Mouse (Mus musculus) lung, embryonic 15.5 days (tissue): ENCODE measurements around the gene Pkib. TPM values are rescaled to one million over a fixed set of nuclear protein-coding genes. Genes with fewer than 3 reads are reported as not detected.

Experiments
- ATAC-seq: fragments of 200-750 bp; cut with Nextera tagmentation; 2 replicates; pipeline ENCODE4 v1.8.0; 2017; ENCODE audit warnings: moderate number of reproducible peaks, borderline replicate concordance; ENCODE audit not compliant: low FRiP score, low TSS enrichment; ENCODE audit errors: extremely low read depth
- H3K27ac ChIP-seq: fragments of 300-500 bp; sonication (generic); 2 replicates; pipeline ENCODE4 v1.5.1; 2015; ENCODE audit warnings: moderate library complexity, mild to moderate bottlenecking, inconsistent platforms
- H3K27me3 ChIP-seq: fragments of 300-500 bp; sonication (generic); 2 replicates; pipeline ENCODE4 v1.6.1; 2015; ENCODE audit warnings: inconsistent platforms
- H3K36me3 ChIP-seq: fragments of 300-500 bp; sonication (generic); 2 replicates; pipeline ENCODE4 v1.6.1; 2015; ENCODE audit warnings: inconsistent platforms
- H3K4me1 ChIP-seq: fragments of 300-500 bp; sonication (generic); 2 replicates; pipeline ENCODE4 v1.6.1; 2015; ENCODE audit warnings: inconsistent platforms
- H3K4me2 ChIP-seq: fragments of 300-500 bp; sonication (generic); 2 replicates; pipeline ENCODE4 v1.6.1; 2015; ENCODE audit warnings: inconsistent platforms, mild to moderate bottlenecking, moderate library complexity
- H3K4me3 ChIP-seq: fragments of 300-500 bp; sonication (generic); 2 replicates; pipeline ENCODE4 v1.5.1; 2015; ENCODE audit warnings: mild to moderate bottlenecking, inconsistent platforms
- H3K9ac ChIP-seq: fragments of 300-500 bp; sonication (generic); 2 replicates; pipeline ENCODE4 v1.6.1; 2015; ENCODE audit warnings: inconsistent platforms
- H3K9me3 ChIP-seq: fragments of 300-500 bp; sonication (generic); 2 replicates; pipeline ENCODE4 v1.6.1; 2016; ENCODE audit warnings: inconsistent platforms
- WGBS: fragments of 180-500 bp; shearing (Covaris S2); methylation state at CpG from one replicate; pipeline ENCODE4 v1.1.7; 2015; 5-methylcytosine and 5-hydroxymethylcytosine counted together
- polyA plus RNA-seq: library from polyadenylated mRNA; unstranded; fragments of >200 nt; fragmentation: Nextera tagmentation; extraction: Ambion mirVana; gene quantifications from 2 replicates; pipeline ENCODE4 v1.2.1, GENCODE M21; 2015

Gene Pkib
- polyA plus RNA-seq, 1 experiment from 2014 or later: 2.0 TPM

DNA sequence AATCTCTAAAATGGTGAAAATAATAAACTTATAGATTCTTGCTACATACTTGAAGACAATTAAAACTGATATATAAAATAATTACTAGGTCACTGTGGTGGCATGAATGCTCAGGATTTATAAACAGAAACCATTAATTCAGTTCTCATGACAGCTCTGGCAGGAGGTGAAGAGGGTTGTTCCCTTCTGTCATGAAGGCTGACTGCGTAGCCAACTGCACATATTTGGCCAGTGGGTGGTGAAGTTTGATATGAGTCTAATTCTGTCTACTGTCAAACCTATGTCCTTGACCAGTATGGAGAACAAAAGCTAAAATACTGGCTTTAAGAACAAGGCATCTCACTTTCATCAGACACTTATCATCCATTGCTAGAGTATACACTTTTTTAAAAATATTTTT, 21.5 kb downstream of the Pkib start:
- no peak for ATAC-seq
- WGBS: 82% methylated on average over 1 of the region's 1 CpGs
- H3K4me2 ChIP-seq: no peak overlapping the region

DNA sequence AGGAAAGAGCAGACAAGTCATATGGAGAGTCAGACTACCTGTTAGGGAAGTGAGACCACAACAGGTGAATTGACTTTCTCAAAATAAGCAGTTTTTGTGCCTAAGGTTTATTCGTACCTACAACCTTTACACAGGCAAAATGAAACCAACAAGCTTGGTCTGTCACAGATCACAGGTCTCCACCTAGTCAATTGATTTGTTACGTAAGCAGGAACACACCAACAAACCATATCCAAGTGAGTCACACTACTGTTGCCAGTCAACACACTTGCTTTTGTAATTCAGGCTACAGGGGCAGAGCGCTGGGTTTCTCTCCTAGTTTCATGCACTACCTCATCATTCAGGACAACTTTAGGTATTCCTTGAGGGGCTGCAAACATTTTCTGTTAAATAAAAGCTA, 28.7 kb downstream of the Pkib start:
- H3K27me3 ChIP-seq: no peaks in the 10 kb centered on the region
- no peak overlapping the region for H3K9ac ChIP-seq
- no peak overlapping the region for H3K27ac ChIP-seq
- H3K4me1 ChIP-seq: no peaks in the 10 kb centered on the region
- no peak for ATAC-seq
- no peak overlapping the region for H3K4me2 ChIP-seq
- no peaks in the 10 kb centered on the region for H3K36me3 ChIP-seq
- H3K9me3 ChIP-seq: no peaks in the 10 kb centered on the region
- WGBS: 80% methylated on average over 3 of the region's 3 CpGs
- H3K4me3 ChIP-seq: no peak overlapping the region

More for the DNA sequence above, 21.5 kb downstream of the Pkib start:
- H3K36me3 ChIP-seq: no peaks in the 10 kb centered on the region
- H3K9ac ChIP-seq: no peak overlapping the region
- H3K27me3 ChIP-seq: no peaks in the 10 kb centered on the region
- H3K9me3 ChIP-seq: no peaks in the 10 kb centered on the region
- no peak overlapping the region for H3K27ac ChIP-seq
- no peaks in the 10 kb centered on the region for H3K4me1 ChIP-seq
- H3K4me3 ChIP-seq: no peak overlapping the region

DNA sequence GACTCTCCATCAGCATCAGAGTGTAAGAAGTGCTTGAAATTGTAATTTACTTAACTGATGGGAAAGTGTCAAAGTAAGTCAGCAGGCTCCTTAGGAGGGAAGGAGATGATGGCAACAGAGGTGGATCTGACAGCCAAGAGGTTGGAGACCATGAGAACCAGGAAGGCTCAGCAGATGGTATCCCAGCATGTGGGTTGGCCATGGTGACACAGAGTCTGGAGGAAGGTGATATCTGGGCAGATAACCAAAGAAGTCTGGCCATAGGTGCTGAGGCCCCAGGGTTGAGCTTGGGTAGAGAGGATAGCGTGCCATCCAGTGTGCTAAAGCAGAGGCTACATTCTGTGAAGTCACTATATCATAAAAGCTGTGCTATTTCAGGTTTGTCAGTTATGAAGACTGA, 32.0 kb downstream of the Pkib start:
- Histone ChIP-seq H3K9ac (no peak overlapping the region), H3K9me3 (no peaks in the 10 kb centered on the region), H3K36me3 (no peaks in the 10 kb centered on the region), H3K27me3 (no peaks in the 10 kb centered on the region), H3K4me2 (no peak overlapping the region), H3K27ac (no peak overlapping the region), H3K4me3 (no peak overlapping the region), H3K4me1 (no peaks in the 10 kb centered on the region)
- WGBS: 83% methylated on average over 1 of the region's 1 CpGs
- ATAC-seq: no peak

DNA sequence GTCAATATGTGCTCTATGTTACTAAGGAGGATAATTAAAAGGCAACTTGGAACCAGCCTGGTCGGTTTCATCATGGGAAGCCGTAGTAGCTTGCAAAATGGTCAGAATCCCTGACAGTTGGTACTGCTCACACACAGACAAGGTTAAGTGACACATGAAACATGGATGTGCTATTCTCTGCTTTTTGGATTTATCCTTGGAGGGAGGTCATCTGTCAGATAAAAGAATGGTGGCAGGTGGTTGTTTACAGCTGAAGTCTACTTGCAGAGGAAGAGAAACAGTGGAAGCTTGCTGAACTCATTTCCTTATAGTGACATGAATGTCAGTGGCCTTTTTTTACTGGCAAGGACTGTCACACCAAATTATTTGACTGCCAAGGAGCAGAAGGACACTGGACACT, 32.5 kb downstream of the Pkib start:
- no peak overlapping the region for H3K4me2 ChIP-seq
- H3K9me3 ChIP-seq: no peaks in the 10 kb centered on the region
- H3K4me1 ChIP-seq: no peaks in the 10 kb centered on the region
- no peaks in the 10 kb centered on the region for H3K27me3 ChIP-seq
- no peaks in the 10 kb centered on the region for H3K36me3 ChIP-seq
- no peak overlapping the region for H3K9ac ChIP-seq
- H3K4me3 ChIP-seq: no peak overlapping the region
- ATAC-seq: no peak
- H3K27ac ChIP-seq: no peak overlapping the region
- WGBS: 83% methylated on average over 2 of the region's 2 CpGs

DNA sequence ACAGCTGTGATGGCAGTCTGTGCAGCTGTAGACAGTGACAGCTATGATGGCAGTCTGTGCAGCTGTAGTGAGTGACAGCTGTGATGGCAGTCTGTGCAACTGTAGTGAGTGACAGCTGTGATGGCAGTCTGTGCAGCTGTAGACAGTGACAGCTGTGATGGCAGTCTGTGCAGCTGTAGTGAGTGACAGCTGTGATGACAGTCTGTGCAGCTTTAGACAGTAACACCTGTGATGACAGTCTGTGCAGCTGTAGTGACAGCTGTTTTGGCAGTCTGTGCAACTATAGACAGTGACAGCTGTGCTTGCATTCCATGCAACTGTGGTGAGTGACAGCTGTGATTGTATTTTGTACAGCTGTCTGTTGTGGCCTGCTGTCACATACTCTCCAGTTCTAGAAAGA, 44.0 kb downstream of the Pkib start:
- no peak overlapping the region for H3K9ac ChIP-seq
- H3K27ac ChIP-seq: no peak overlapping the region
- H3K9me3 ChIP-seq: no peaks in the 10 kb centered on the region
- no peaks in the 10 kb centered on the region for H3K4me1 ChIP-seq
- H3K27me3 ChIP-seq: no peaks in the 10 kb centered on the region
- H3K4me2 ChIP-seq: no peak overlapping the region
- no peak overlapping the region for H3K4me3 ChIP-seq
- no peaks in the 10 kb centered on the region for H3K36me3 ChIP-seq
- ATAC-seq: no peak

DNA sequence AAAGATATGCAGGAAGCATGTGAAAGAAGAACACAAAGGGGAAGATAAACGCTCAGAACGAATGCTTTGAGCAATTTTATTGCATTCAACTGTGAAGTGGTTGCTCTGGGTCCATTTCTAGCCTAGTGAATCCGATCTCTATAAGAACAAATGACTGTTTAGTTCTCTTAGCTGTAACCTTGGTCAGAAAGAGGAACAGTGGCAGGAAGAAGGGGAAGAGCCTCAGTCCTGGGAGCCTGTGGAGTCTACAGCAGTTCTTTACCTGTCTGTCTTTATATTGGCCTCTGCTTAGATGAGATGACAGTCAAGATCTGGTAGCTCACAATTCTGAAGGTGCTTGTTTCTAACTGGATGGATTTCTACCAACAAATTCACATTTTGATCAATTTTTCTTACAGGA, 56.2 kb downstream of the Pkib start:
- no peak for ATAC-seq
- H3K4me2 ChIP-seq: no peak overlapping the region
- 77% methylated on average over 3 of the region's 3 CpGs for WGBS

DNA sequence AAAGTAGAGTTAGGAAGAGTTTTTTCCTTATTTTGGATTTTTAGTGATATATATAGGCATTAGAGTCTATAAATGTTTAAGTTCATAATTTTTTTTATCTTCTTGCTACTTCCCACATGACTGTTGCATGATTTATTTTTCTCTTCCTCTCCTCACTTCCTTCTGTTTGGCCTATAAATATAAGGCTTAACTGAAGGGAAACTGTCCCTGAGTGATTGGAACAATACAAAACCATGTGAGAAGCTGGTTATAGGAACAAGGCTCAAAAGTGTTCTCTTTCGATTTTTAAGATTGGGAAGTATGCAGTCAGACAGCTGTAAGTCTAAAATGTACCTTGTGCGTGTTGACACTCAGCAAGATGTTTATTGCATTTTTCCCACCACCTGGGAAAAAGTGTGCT, 58.4 kb downstream of the Pkib start:
- 56% methylated on average over 2 of the region's 2 CpGs for WGBS
- ATAC-seq: no peak

More for the DNA sequence above, 56.2 kb downstream of the Pkib start:
- Histone ChIP-seq H3K4me3 (no peak overlapping the region), H3K36me3 (no peaks in the 10 kb centered on the region), H3K9ac (no peak overlapping the region), H3K4me1 (no peaks in the 10 kb centered on the region), H3K9me3 (no peaks in the 10 kb centered on the region), H3K27ac (no peak overlapping the region), H3K27me3 (no peaks in the 10 kb centered on the region)

DNA sequence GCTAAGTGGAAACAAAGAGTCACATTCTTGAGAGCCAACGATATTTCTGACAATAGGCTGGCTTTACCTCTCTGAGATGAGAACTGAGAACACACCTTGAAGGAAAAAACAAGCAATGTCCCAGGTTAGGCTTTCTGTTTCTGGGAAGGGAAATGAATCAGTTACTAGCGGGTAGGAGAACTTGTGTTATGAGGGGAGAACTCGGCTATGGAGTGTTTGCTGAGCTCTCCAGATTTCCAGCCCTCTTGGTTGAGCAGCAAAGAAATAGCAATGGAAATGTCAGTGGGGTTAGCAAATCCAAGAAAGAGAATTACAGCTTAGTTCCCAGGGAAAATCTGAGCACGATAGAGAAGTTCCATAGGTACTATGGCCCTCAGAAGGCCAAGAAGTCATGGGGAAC, 70.5 kb downstream of the Pkib start:
- Histone ChIP-seq H3K27ac (no peak overlapping the region), H3K4me2 (no peak overlapping the region), H3K27me3 (no peaks in the 10 kb centered on the region), H3K4me1 (no peaks in the 10 kb centered on the region), H3K4me3 (no peak overlapping the region), H3K9ac (no peak overlapping the region), H3K36me3 (no peaks in the 10 kb centered on the region), H3K9me3 (no peaks in the 10 kb centered on the region)
- ATAC-seq: no peak
- WGBS: 55% methylated on average over 4 of the region's 4 CpGs

More for the DNA sequence above, 58.4 kb downstream of the Pkib start:
- Histone ChIP-seq H3K4me3 (no peak overlapping the region), H3K27ac (no peak overlapping the region), H3K27me3 (no peaks in the 10 kb centered on the region), H3K9me3 (no peaks in the 10 kb centered on the region), H3K4me2 (no peak overlapping the region), H3K9ac (no peak overlapping the region), H3K4me1 (no peaks in the 10 kb centered on the region), H3K36me3 (no peaks in the 10 kb centered on the region)

DNA sequence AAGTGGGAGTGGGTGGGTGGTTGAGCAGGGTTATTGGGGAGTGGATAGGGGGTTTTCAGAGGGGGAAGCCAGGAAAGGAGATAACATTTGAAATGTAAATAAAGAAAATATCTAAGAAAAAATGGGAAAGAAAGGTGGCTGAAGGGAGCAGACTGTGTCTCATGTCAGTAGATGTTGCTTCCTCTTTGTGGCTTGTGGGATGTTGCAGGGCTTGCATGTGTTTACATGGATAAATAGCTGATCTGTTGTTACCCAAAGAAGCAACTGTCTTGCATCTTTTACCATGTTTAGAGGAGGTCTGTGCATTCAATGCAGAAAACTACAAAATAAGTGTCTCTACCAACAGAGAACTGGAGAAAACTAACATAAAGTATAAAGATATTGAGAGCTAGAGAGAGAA, 89.3 kb downstream of the Pkib start:
- no peaks in the 10 kb centered on the region for H3K27me3 ChIP-seq
- H3K4me1 ChIP-seq: no peaks in the 10 kb centered on the region
- H3K36me3 ChIP-seq: no peaks in the 10 kb centered on the region
- H3K9me3 ChIP-seq: no peaks in the 10 kb centered on the region
- H3K27ac ChIP-seq: no peak overlapping the region
- H3K9ac ChIP-seq: no peak overlapping the region
- no peak overlapping the region for H3K4me3 ChIP-seq
- no peak for ATAC-seq
- H3K4me2 ChIP-seq: no peak overlapping the region

DNA sequence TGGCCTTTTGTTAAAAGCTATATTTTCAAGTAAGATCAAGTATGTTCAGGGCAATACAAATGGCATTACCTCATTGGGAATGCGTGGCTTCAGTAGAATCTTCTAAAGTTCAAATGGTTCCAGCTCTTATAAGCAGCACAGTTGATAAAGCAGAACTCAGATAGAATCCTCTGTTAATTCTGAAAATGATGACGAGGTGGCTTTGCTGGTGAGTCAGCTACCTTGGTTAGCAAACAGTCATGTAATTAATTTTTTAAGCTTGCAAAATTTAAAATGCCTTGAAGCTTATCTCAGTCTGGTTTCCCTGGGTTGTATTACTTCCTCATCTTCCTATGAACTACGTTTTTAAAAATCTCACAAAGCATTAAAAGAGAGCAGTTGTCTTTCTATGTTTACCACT, 90.6 kb downstream of the Pkib start:
- Histone ChIP-seq H3K27ac (no peak overlapping the region), H3K36me3 (no peaks in the 10 kb centered on the region), H3K4me3 (no peak overlapping the region), H3K4me1 (no peaks in the 10 kb centered on the region), H3K9ac (no peak overlapping the region), H3K4me2 (no peak overlapping the region), H3K9me3 (no peaks in the 10 kb centered on the region), H3K27me3 (no peaks in the 10 kb centered on the region)
- no peak for ATAC-seq
- 64% methylated on average over 3 of the region's 3 CpGs for WGBS

DNA sequence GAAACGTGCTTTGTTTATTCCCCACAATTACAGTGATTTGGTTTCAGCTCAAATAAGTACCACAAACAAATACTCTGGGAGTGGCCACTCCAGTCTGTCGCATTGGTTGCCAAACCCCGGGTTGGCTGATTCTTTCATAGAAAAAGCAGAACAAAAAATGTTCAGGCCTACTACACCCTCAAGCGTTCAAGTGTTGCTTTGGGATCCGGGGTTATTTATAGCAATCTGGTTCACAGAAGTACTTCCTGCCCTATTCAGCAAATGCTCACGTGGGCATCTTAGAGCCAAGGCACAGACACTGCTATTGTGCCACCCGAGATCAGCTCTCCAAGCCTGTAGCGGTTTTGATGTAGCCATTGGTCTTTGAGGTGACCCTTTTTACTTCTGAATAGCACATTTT, 95.9 kb downstream of the Pkib start:
- WGBS: 67% methylated on average over 8 of the region's 8 CpGs
- H3K4me1 ChIP-seq: no peaks in the 10 kb centered on the region
- no peak for ATAC-seq
- no peak overlapping the region for H3K27ac ChIP-seq
- H3K4me3 ChIP-seq: no peak overlapping the region
- H3K27me3 ChIP-seq: no peaks in the 10 kb centered on the region
- H3K9ac ChIP-seq: no peak overlapping the region
- H3K9me3 ChIP-seq: no peaks in the 10 kb centered on the region
- no peak overlapping the region for H3K4me2 ChIP-seq
- no peaks in the 10 kb centered on the region for H3K36me3 ChIP-seq

DNA sequence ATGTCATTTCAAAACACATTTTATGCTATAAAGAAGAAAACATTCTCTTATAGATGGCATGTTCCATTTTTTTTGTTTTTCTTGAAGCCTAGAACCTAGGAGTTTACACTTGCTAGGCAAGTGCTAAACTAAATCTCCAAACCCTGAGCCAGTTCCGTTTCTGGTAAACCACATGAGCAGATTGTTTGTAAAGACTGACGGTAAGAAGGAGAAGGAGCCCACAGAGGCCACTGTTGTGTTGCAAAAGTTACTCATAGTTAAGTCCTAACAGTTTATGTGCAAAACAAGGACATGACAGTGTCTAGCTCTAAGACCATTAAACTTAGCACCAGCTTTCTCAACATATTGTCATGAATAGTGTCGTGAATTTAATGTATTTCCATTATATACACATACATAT, 99.9 kb downstream of the Pkib start:
- 74% methylated on average over 3 of the region's 3 CpGs for WGBS
- H3K4me2 ChIP-seq: no peak overlapping the region

DNA sequence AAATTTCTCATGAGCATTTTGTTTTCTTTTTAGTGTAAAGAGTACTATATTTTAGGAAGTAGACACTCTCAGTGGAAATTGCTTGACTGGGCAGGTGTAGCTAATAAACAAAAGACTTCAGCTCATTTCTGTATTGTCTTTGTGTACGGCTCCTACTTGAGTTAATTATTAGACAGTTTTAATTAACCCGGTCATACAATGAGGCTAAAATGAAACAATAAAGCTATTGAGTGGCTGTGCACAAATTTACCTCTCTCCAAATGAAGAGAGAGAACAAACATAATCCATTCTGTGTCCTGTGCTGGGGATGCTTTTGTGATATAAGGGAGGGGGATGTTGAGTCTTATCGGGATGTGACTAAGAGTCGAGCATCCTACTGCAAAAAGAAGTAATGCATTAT, 109.0 kb downstream of the Pkib start:
- Histone ChIP-seq H3K4me1 (peaks cover 3% of the 10 kb centered on the region; the same call in 1 of the 2 replicates), H3K27ac (no peak overlapping the region), H3K4me3 (no peak overlapping the region), H3K4me2 (no peak overlapping the region), H3K9me3 (no peaks in the 10 kb centered on the region), H3K36me3 (no peaks in the 10 kb centered on the region), H3K27me3 (no peaks in the 10 kb centered on the region), H3K9ac (no peak overlapping the region)
- ATAC-seq: no peak
- 75% methylated on average over 4 of the region's 4 CpGs for WGBS

More for the DNA sequence above, 99.9 kb downstream of the Pkib start:
- H3K36me3 ChIP-seq: no peaks in the 10 kb centered on the region
- no peak overlapping the region for H3K27ac ChIP-seq
- no peaks in the 10 kb centered on the region for H3K4me1 ChIP-seq
- ATAC-seq: no peak
- no peaks in the 10 kb centered on the region for H3K27me3 ChIP-seq
- no peak overlapping the region for H3K4me3 ChIP-seq
- H3K9ac ChIP-seq: no peak overlapping the region
- H3K9me3 ChIP-seq: no peaks in the 10 kb centered on the region
